Mouse (Mus musculus) lung, adult 2 months (tissue): ENCODE measurements at regions not wholly inside any gene's neighbourhood (a gene's known extent, or its start where the extent isn't known, plus 50 kb on each side); places are given as distances from the start of the nearest gene placed in this dataset.

ENCODE experiments used
- DNase-seq: peaks from one replicate; pipeline ENCODE4 v3.0.0; 2022
- H3K4me1 ChIP-seq: fragments of 200-500 bp; 2 replicates; pipeline ENCODE4 v1.6.1; 2011; ENCODE audit warnings: low read length; ENCODE audit not compliant: control insufficient read depth, insufficient read depth
- H3K4me3 ChIP-seq: fragments of 200-500 bp; replicated peaks from 2 replicates; pipeline ENCODE3; 2011; ENCODE audit warnings: low read depth, mild to moderate bottlenecking, control low read depth, low read length; ENCODE audit errors: extremely low read depth
- CTCF ChIP-seq: fragments of 200-500 bp; IDR thresholded peaks from 2 replicates; pipeline ENCODE4 v1.5.1; 2011; ENCODE audit warnings: mild to moderate bottlenecking, low read length, control low read depth; ENCODE audit not compliant: insufficient read depth
- POLR2A ChIP-seq: fragments of 200-500 bp; IDR thresholded peaks from 2 replicates; pipeline ENCODE4 v1.6.1; 2011; ENCODE audit warnings: low read depth, mild to moderate bottlenecking, control low read depth, low read length, borderline replicate concordance; ENCODE audit errors: extremely low read depth
- WGBS: fragments of 180-500 bp; shearing (Covaris S2); methylation state at CpG from one replicate; pipeline ENCODE4 v1.1.7; 2018; 5-methylcytosine and 5-hydroxymethylcytosine counted together

- WGBS = 69% methylated on average over 4 of the region's 4 CpGs
- no peak for TF ChIP-seq CTCF
- no peak for TF ChIP-seq POLR2A
- DNase-seq = no peak
- Histone ChIP-seq H3K4me1 (no peaks in the 10 kb centered on the region), H3K4me3 (no peak overlapping the region)
Observed at GRCm38 (mm10) chr10:37447333-37448204, 308.8 kb upstream of the Marcks start.

- WGBS = 85% methylated on average over 4 of the region's 4 CpGs
- Histone ChIP-seq H3K4me3 (no peak overlapping the region), H3K4me1 (no peaks in the 10 kb centered on the region)
- DNase-seq = no peak
- TF ChIP-seq CTCF = no peak
- no peak for TF ChIP-seq POLR2A
Observed at GRCm38 (mm10) chr10:37439863-37440613, 301.3 kb upstream of the Marcks start.

- WGBS = 65% methylated on average over 3 of the region's 3 CpGs
- TF ChIP-seq CTCF = no peak
- TF ChIP-seq POLR2A = no peak
- no peak for DNase-seq
- Histone ChIP-seq H3K4me1 (no peaks in the 10 kb centered on the region), H3K4me3 (no peak overlapping the region)
Observed at GRCm38 (mm10) chr10:37438312-37438711, 299.6 kb upstream of the Marcks start.

GRCm38 (mm10) chr10:37436849-37437248 is 298.1 kb upstream of the Marcks start:
- no peak for DNase-seq
- H3K4me1 ChIP-seq = no peaks in the 10 kb centered on the region

GRCm38 (mm10) chr10:37434229-37434628 is 295.5 kb upstream of the Marcks start:
- 82% methylated on average over 5 of the region's 5 CpGs for WGBS
- Histone ChIP-seq H3K4me3 (no peak overlapping the region), H3K4me1 (no peaks in the 10 kb centered on the region)
- TF ChIP-seq POLR2A = no peak
- no peak for TF ChIP-seq CTCF
- no peak for DNase-seq

More at GRCm38 (mm10) chr10:37436849-37437248, 298.1 kb upstream of the Marcks start:
- H3K4me3 ChIP-seq = no peak overlapping the region
- TF ChIP-seq POLR2A = no peak
- TF ChIP-seq CTCF = no peak

- TF ChIP-seq POLR2A (no peak), CTCF (no peak)
- no peak overlapping the region for H3K4me3 ChIP-seq
- H3K4me1 ChIP-seq = no peaks in the 10 kb centered on the region
- DNase-seq = no peak
- WGBS = 56% methylated on average over 1 of the region's 1 CpGs
Observed at GRCm38 (mm10) chr10:37423047-37423446, 284.3 kb upstream of the Marcks start.

GRCm38 (mm10) chr10:37422612-37423011 is 283.9 kb upstream of the Marcks start:
- H3K4me3 ChIP-seq = no peak overlapping the region
- DNase-seq = no peak
- TF ChIP-seq CTCF (no peak), POLR2A (no peak)
- WGBS = 38% methylated on average over 2 of the region's 2 CpGs
- H3K4me1 ChIP-seq = no peaks in the 10 kb centered on the region

GRCm38 (mm10) chr10:37416321-37416720 is 277.6 kb upstream of the Marcks start:
- TF ChIP-seq POLR2A (no peak), CTCF (no peak)
- DNase-seq = no peak
- 79% methylated on average over 1 of the region's 1 CpGs for WGBS
- H3K4me3 ChIP-seq = no peak overlapping the region
- H3K4me1 ChIP-seq = no peaks in the 10 kb centered on the region

- DNase-seq = no peak
- Histone ChIP-seq H3K4me3 (no peak overlapping the region), H3K4me1 (no peaks in the 10 kb centered on the region)
- TF ChIP-seq POLR2A (no peak), CTCF (no peak)
- WGBS = 98% methylated on average over 1 of the region's 1 CpGs
Observed at GRCm38 (mm10) chr10:37412401-37412800, 273.7 kb upstream of the Marcks start.

- no peaks in the 10 kb centered on the region for H3K4me1 ChIP-seq
- no peak for TF ChIP-seq POLR2A
- no peak for TF ChIP-seq CTCF
- WGBS = 66% methylated on average over 1 of the region's 1 CpGs
- H3K4me3 ChIP-seq = no peak overlapping the region
- DNase-seq = no peak
Observed at GRCm38 (mm10) chr10:37409749-37410148, 271.0 kb upstream of the Marcks start.
